Mouse (Mus musculus): Measurements from ENCODE around the gene Otulin. TPM values are rescaled to one million over a fixed set of nuclear protein-coding genes. Genes with fewer than 3 reads are reported as not detected.

Otulin gene
- polyA plus RNA-seq, 2 experiments = 14.6 to 24.1 TPM

- Histone ChIP-seq H3K9ac (replicated peaks) (no peak overlapping the region), H3K27ac (no peak overlapping the region), H3K4me2 (ENCODE audit: low read depth) (no peak overlapping the region), H3K4me1 (replicated peaks; ENCODE audit: control insufficient read depth in 2 of 2, insufficient read depth in 2 of 2, low read length in 1 of 2) (peaks cover 0 to 2% of the 10 kb centered on the region in 2 experiments; a peak in 2 of 4 replicates), H3K36me3 (replicated peaks; ENCODE audit: control insufficient read depth, insufficient read depth, low read depth) (peaks cover 28% of the 10 kb centered on the region), H3K9me3 (ENCODE audit: control insufficient read depth, low read length) (no peaks in the 10 kb centered on the region), H3K27me3 (ENCODE audit: control insufficient read depth, insufficient read depth, low read length) (no peaks in the 10 kb centered on the region), H3K4me3 (ENCODE audit: insufficient read depth in 1 of 2, low read depth in 2 of 2, low read length in 2 of 2) (no peak overlapping the region)
- DNase-seq (ENCODE audit: low read depth in 3 of 3, low spot score in 3 of 3) (no peak), ATAC-seq (ENCODE audit: insufficient read depth) (no peak)
- TF ChIP-seq CTCF (IDR thresholded peaks at IDR 0.05; ENCODE audit: low read depth) (no peak), EP300 (IDR thresholded peaks at IDR 0.05; ENCODE audit: low read depth) (no peak)
- WGBS (ENCODE audit: insufficient replicate concordance) = 88% methylated on average over 13 of the region's 13 CpGs
Measured at GRCm38 (mm10) chr15:27598786-27599385, 31.6 kb downstream of the Otulin start.

GRCm38 (mm10) chr15:27597516-27597915 lies 33.0 kb downstream of the Otulin start:
- 83% methylated on average over 4 of the region's 4 CpGs for WGBS (ENCODE audit: insufficient replicate concordance)
- DNase-seq (ENCODE audit: low read depth in 3 of 3, low spot score in 3 of 3) (no peak), ATAC-seq (ENCODE audit: insufficient read depth) (no peak)
- no peak overlapping the region for H3K9ac ChIP-seq (replicated peaks)
- H3K27me3 ChIP-seq (ENCODE audit: control insufficient read depth, insufficient read depth, low read length) = no peaks in the 10 kb centered on the region
- H3K27ac ChIP-seq = no peak overlapping the region
- peaks cover 0 to 2% of the 10 kb centered on the region in 2 experiments; a peak in 2 of 4 replicates for H3K4me1 ChIP-seq (replicated peaks; ENCODE audit: control insufficient read depth in 2 of 2, insufficient read depth in 2 of 2, low read length in 1 of 2)
- H3K36me3 ChIP-seq (replicated peaks; ENCODE audit: control insufficient read depth, insufficient read depth, low read depth) = peaks cover 30% of the 10 kb centered on the region
- no peak overlapping the region for H3K4me3 ChIP-seq (ENCODE audit: insufficient read depth in 1 of 2, low read depth in 2 of 2, low read length in 2 of 2)
- H3K4me2 ChIP-seq (ENCODE audit: low read depth) = no peak overlapping the region
- TF ChIP-seq CTCF (IDR thresholded peaks at IDR 0.05; ENCODE audit: low read depth) = no peak
- no peak for TF ChIP-seq EP300 (IDR thresholded peaks at IDR 0.05; ENCODE audit: low read depth)
- H3K9me3 ChIP-seq (ENCODE audit: control insufficient read depth, low read length) = no peaks in the 10 kb centered on the region

GRCm38 (mm10) chr15:27596463-27597140 lies 33.9 kb downstream of the Otulin start:
- TF ChIP-seq CTCF (IDR thresholded peaks at IDR 0.05; ENCODE audit: low read depth) (no peak), EP300 (IDR thresholded peaks at IDR 0.05; ENCODE audit: low read depth) (no peak)
- ATAC-seq (ENCODE audit: insufficient read depth) (no peak), DNase-seq (ENCODE audit: low read depth in 3 of 3, low spot score in 3 of 3) (no peak)
- Histone ChIP-seq H3K9ac (replicated peaks) (no peak overlapping the region), H3K4me2 (ENCODE audit: low read depth) (no peak overlapping the region), H3K9me3 (ENCODE audit: control insufficient read depth, low read length) (no peaks in the 10 kb centered on the region), H3K4me1 (replicated peaks; ENCODE audit: control insufficient read depth in 2 of 2, insufficient read depth in 2 of 2, low read length in 1 of 2) (peaks cover 0 to 2% of the 10 kb centered on the region in 2 experiments; a peak in 2 of 4 replicates), H3K27me3 (ENCODE audit: control insufficient read depth, insufficient read depth, low read length) (no peaks in the 10 kb centered on the region), H3K4me3 (ENCODE audit: insufficient read depth in 1 of 2, low read depth in 2 of 2, low read length in 2 of 2) (no peak overlapping the region), H3K27ac (no peak overlapping the region), H3K36me3 (replicated peaks; ENCODE audit: control insufficient read depth, insufficient read depth, low read depth) (peaks cover 35% of the 10 kb centered on the region)
- WGBS (ENCODE audit: insufficient replicate concordance) = 29% methylated on average over 3 of the region's 3 CpGs

GRCm38 (mm10) chr15:27595560-27595959 lies 34.9 kb downstream of the Otulin start:
- no peak for ATAC-seq (ENCODE audit: insufficient read depth)
- DNase-seq (ENCODE audit: low read depth in 3 of 3, low spot score in 3 of 3) = no peak
- Histone ChIP-seq H3K9me3 (ENCODE audit: control insufficient read depth, low read length) (no peaks in the 10 kb centered on the region), H3K27me3 (ENCODE audit: control insufficient read depth, insufficient read depth, low read length) (no peaks in the 10 kb centered on the region), H3K4me3 (ENCODE audit: insufficient read depth in 1 of 2, low read depth in 2 of 2, low read length in 2 of 2) (no peak overlapping the region), H3K27ac (no peak overlapping the region), H3K4me2 (ENCODE audit: low read depth) (no peak overlapping the region), H3K9ac (replicated peaks) (no peak overlapping the region), H3K36me3 (replicated peaks; ENCODE audit: control insufficient read depth, insufficient read depth, low read depth) (peaks cover 39% of the 10 kb centered on the region), H3K4me1 (replicated peaks; ENCODE audit: control insufficient read depth in 2 of 2, insufficient read depth in 2 of 2, low read length in 1 of 2) (peaks cover 0 to 2% of the 10 kb centered on the region in 2 experiments; a peak in 2 of 4 replicates)
- TF ChIP-seq CTCF (IDR thresholded peaks at IDR 0.05; ENCODE audit: low read depth) (no peak), EP300 (IDR thresholded peaks at IDR 0.05; ENCODE audit: low read depth) (no peak)
- WGBS (ENCODE audit: insufficient replicate concordance) = 76% methylated on average over 8 of the region's 8 CpGs

- TF ChIP-seq CTCF (IDR thresholded peaks at IDR 0.05; ENCODE audit: low read depth) = no peak
- no peak for TF ChIP-seq EP300 (IDR thresholded peaks at IDR 0.05; ENCODE audit: low read depth)
- Histone ChIP-seq H3K27me3 (ENCODE audit: control insufficient read depth, insufficient read depth, low read length) (no peaks in the 10 kb centered on the region), H3K27ac (no peak overlapping the region), H3K4me3 (ENCODE audit: insufficient read depth in 1 of 2, low read depth in 2 of 2, low read length in 2 of 2) (no peak overlapping the region), H3K36me3 (replicated peaks; ENCODE audit: control insufficient read depth, insufficient read depth, low read depth) (peaks cover 45% of the 10 kb centered on the region), H3K9me3 (ENCODE audit: control insufficient read depth, low read length) (no peaks in the 10 kb centered on the region), H3K9ac (replicated peaks) (no peak overlapping the region), H3K4me1 (replicated peaks; ENCODE audit: control insufficient read depth in 2 of 2, insufficient read depth in 2 of 2, low read length in 1 of 2) (peaks cover 0 to 2% of the 10 kb centered on the region in 2 experiments; a peak in 2 of 4 replicates), H3K4me2 (ENCODE audit: low read depth) (no peak overlapping the region)
- DNase-seq (ENCODE audit: low read depth in 3 of 3, low spot score in 3 of 3) = no peak
- no peak for ATAC-seq (ENCODE audit: insufficient read depth)
- 84% methylated on average over 4 of the region's 4 CpGs for WGBS (ENCODE audit: insufficient replicate concordance)
Measured at GRCm38 (mm10) chr15:27594973-27595372, 35.5 kb downstream of the Otulin start.

Data from liver, embryonic 14.5 days (tissue).